Mouse (Mus musculus): ENCODE results near the gene 5330417C22Rik.
"Not testable (repeated sequence)": the region's sequence is repeated elsewhere in the genome, so short reads cannot be mapped to it uniquely, and the experiment has no call there.

The 5330417C22Rik gene

DNA sequence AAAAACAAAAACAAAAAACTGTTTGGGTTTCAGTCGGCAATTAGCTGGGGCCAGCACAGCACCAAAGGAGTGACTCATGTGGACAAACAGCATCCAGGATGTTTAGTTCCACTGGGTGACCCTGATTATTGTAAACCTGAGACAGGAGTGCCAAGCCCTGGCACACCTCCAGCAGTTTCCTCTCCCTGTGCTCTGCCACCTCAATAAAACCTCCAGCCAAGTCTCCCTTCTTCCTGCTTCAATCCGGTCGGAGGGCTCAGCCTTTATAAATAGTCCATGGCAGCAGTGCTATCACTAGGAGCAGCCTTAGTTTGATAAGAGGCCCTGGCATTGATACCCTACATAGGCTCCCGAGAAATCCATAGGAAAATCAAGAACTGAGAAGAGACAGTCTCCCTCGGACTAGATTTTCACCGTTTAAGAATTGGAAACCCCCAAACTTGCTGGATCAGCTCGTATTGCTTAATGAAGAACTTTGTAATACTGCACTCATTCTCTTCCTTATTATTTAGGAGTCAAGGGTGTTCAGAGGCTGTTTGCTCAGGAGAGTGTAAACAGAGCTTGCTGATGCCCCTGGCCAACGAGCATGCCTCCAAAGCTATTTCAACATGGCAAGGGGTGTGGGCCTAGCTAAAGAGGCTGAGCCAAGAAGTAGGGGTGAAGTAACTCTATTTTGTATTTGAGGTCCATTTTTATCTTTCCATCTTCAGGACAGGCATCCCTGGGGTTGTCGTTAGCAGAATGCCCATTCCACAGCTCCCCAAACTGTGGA, 3.0 kb downstream of the 5330417C22Rik start:
- DNase-seq (ENCODE audit: low spot score in 2 of 2), result no peak

DNA sequence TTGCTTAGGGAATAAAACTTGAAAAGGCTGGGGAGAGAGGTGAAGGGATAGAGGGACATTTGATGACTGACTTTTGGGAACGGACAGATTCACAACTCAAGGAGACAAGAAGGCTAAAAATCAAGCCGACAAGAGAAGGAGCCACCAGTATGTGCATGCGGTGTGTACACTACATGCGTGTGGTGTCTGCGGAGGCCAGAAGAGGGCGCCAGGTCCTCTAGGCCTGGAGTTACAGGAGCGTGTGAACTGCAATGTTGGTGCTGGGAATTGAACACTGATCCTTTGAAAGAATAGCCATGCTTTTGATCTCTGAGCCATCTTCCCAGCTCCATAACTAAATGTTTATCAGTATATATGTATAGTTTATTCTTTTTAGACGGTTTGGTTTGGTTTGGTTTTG, 7.8 kb downstream of the 5330417C22Rik start:
- no peak for DNase-seq (ENCODE audit: low spot score in 2 of 2)

DNA sequence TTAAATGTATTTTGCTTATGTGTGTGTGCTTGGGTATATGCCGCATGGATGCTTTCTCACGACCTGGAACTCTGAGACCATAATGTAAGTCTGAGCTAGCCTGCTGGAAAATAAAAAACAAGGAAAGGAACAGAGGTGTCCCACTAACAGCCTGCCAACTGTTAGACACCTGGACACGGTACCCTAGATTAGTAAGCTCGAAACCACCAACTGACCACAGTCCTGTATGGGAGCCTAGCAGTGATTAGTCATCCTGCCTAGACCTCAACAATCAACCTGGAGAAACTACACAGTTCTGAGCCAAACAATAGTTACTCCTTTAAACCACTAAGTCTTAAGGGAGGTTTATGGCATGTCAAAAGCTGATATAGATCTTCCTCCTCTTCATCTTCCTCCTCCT, 12.9 kb downstream of the 5330417C22Rik start:
- DNase-seq (ENCODE audit: low spot score in 2 of 2), result no peak

DNA sequence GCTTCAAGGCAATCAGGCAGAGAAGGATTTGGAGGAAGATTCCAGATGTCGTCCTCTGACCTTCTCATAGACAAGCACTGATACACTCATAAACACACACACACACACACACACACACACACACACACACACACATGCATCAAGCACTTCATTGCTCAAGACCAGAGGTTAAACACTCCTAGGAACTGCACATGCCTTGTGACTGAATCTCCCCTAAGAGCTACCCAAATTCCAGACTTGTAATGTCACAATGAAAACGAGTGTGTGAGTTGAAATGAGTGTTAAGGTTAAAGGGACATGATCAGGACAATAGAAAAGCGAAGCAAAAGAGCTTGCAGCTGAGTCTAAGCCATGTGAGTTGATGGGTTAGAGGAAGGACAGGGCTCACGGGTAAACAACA, 18.1 kb downstream of the 5330417C22Rik start:
- no peak for DNase-seq (ENCODE audit: low spot score in 2 of 2)

DNA sequence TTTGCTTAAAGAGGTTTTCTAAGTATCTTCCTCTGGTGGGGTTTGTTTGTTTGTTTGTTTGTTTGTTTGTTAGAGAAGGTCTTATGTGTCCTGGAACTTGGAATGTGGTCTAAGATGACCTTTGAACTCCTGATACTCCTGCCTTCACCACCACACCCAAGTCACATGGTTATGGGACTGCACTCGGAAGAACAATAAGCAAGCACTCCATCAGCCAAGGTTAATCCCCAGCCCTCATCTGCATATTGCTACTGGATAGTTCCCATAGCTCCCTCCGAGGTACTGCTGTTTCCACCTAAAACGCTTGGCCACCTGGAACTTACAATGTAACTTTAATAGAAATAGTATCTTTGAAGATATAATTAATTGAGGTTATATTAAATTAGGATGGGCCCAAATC, 22.9 kb downstream of the 5330417C22Rik start:
- no peak for DNase-seq (ENCODE audit: low spot score in 2 of 2)

DNA sequence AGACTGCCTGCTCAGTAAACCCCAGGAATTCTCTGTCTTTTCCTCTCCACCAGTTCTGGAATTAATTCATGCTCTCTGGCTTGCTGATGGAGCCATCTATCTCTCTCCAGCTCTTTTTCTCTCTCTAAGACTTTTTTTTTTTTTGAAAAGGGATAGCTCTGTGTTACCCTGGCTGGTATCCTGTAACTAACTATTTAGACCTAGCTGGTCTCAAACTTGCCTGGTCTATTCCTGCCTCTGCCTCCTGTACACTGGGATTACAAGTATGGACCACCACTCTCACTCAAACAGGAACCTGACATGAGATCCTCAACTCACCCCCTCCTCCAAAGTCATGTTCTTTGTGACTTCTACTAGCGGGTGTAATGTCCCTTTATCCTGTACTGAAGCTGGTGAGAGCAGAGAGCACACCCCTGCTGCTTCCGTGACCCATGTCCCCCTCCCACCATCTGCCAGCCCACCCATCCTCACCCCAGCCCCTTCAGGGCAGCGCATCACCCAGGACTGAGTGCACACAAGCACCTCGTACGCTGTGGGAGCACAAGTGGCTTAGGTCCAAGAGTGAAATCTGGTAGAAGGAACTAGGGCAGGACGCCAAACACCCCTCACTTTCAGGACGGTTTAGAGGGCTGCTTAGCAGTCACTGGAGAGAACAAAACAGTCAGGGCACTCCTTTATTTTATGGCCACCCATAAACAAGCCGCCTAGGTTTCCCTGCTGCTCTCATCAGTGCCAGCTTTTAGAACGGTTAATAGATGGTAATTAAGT, 25.4 kb downstream of the 5330417C22Rik start:
- no peak for DNase-seq (ENCODE audit: low spot score in 2 of 2)

DNA sequence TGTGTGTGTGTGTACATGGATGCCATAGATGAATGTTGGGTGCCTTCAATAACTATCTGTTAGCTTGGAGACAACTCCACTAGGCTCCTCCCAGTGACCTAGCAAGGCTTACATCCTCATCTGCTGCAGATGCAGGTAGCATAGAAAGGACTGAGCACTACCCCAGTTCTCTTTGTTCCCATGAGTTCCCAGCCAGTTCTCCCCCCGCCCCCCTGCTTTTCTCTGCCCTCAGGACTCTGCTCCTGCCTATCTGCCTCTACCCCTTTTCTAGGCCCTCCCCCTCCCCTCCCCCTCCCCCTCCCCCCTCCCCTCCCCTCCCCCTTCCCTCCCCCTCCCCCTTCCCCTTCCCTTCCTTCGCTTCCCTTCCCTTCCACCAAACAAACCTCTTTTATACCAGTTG, 26.2 kb downstream of the 5330417C22Rik start:
- DNase-seq (ENCODE audit: low spot score in 2 of 2), result no peak

DNA sequence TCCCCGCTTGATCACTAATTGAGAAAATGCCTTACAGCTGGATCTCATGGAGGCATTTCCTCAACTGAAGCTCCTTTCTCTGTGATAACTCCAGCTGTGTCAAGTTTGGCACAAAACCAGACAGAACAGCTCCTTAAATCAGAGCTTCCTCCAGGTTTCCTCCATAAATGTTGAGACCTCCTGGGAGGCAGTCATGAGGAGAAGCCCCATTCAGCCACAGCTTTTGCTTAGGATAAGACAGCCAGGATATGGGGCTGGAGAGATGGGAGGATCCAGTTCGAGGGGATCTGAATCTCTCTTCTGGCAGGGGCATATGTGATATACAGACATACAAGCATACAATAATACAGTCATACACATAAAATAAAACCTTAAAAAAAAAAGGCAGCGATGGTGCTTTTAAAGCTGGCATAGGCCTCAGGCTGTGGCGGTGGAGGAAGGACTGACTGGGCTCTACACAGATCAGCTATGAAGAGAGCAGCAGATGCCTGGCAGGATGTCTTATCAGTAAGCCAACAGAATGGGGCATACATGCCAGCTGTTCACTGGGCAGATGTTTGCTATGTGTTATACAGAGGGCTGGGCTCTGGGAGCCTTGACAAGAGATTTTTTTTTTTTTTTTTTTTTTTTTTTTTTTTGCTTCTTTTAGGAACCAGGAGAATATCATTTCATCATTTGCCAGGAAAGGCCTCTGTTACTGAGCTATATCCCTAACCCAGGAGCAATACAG, 27.4 kb downstream of the 5330417C22Rik start:
- DNase-seq (ENCODE audit: low spot score in 2 of 2), result no peak

DNA sequence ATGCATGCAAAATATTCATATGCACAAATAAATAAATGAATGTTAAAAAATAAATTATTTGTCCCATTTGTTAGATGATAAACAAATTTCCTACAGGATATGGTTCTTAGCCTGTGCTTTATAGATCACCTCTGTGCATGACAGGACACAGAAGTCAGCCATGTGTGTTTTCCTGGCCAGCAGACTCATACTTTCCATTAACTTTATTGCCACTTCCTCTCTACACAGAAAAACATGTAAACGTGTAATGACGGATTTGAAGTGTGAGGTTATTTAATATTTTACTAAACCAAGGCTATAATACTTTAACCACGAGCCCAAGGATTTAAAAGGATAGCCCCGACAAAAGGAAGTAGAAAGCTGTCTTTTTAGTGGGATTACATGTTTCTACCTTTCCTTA, 32.4 kb downstream of the 5330417C22Rik start:
- DNase-seq (ENCODE audit: low spot score in 2 of 2), result no peak

DNA sequence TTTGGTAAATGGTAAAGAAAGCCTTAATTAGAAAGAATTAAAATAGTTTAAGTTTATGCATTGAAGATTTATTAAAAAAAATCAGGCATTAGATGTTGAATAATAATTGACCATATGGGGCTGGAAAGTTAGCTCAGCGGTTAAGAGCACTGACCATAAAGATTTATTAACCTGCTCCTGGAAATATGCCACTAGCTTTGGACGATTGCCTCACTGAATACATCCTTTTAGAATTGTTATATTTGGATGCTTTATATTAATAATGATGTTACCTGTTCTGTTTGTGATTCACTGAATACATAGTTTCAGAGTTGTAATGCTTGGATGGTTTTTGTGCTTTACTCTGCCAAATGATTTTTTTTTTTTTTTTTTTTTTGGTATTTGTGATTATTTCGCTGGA, 34.9 kb downstream of the 5330417C22Rik start:
- DNase-seq (ENCODE audit: low spot score in 2 of 2), result not testable (repeated sequence)

DNA sequence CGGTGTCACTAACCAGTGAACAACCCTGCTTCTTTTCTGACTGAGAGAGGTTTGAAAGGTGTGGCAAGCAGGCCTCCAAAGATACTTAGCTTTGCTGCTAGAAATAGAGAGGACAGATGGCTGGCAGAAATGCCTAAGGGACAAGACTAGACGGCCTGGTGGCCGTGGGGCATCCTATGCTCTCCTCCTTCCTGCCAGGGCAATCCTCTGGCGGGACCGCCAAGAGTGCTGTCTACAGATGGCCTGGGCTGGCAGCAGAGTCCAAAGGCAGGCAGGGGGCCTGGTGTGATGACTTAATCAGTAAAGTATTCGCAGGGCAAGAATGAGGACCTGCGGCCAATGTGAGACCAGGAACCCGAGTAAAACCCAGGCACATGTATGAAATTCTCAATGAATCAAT, 36.5 kb downstream of the 5330417C22Rik start:
- no peak for DNase-seq (ENCODE audit: low spot score in 2 of 2)

DNA sequence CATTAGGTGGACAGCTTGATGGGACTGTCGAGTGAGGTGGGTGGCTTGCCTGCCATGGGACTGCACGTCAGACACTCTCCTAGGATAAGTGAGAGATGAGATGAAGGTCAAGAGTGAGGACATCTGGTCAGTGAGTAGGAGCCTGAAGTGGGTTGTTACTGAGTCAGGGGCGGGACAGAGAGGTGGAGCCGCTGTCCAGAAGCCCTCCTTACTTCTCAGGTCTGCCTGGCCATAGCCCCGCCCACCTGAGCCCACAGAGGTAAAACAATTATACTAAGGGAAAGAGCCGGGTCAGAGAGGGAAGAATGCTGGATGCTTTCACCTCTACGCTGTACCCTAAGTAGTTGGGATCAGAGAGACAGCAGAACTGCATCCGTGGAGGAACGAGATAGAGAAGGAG, 38.7 kb downstream of the 5330417C22Rik start:
- no peak for DNase-seq (ENCODE audit: low spot score in 2 of 2)

DNA sequence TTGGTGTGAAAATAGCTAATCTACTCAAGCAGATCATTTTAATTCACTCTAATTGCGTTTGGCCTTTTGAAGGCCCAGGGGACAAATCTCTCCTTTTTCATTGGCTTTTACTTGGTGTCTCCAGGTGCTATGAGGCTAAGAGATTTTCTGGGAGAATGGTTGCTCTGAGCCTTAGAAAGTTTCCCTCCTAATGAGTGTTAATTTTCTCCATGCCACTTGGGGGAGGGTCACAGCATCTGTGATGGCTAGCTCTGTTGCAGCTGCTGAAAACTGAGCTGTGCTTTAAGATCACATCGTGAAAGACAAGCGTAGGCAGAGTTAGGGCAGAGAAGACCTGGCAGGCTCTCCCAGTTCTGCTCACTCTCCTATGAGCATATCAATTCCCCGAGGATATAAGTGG, 40.9 kb downstream of the 5330417C22Rik start:
- no peak for DNase-seq (ENCODE audit: low spot score in 2 of 2)

DNA sequence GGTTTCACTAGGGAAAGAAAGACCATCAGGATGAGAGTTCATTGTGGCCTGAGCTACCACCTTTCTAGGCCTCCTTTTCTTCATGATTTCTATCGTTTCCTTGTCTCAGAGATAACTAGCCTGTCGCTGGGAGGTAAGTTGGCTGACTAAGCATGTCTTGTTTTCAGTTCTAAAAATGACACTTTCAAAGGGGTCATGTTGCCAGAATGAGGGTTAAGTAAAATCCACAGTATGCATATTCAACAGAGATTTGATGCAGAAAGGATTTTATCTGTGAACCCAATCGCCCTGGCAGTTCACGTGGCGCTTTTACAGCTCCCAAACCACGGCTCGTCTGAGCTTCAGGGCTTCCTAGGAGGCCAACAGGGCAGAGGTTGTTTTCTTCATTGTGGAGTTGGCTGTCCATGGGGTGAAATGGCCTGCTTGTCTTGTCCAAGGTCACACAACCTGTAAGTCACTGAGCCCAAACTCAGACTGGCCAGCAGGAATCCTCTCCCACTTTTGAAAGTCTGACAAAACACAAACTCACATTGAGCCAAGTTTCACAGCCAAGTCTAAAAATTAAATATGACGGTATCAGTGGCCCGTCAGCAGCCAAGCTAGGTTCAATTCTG, 41.4 kb downstream of the 5330417C22Rik start:
- no peak for DNase-seq (ENCODE audit: low spot score in 2 of 2)

DNA sequence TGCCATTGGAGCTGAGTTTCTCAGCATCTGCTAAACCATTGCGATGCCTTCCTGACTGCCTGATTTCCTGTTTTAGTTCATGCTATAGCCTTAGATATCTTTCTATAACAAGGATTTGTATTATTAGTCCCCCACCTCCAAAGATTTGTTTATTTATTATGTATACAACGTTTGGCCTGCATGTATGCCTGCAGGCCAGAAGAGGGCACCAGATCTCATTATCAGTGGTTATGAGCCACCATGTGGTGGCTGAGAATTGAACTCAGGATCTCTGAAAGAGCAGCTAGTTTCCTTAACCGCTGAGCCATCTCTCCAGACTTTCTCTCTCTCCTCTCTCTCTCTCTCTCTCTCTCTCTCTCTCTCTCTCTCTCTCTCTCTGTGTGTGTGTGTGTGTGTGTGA, 46.4 kb downstream of the 5330417C22Rik start:
- DNase-seq (ENCODE audit: low spot score in 2 of 2), result no peak

DNA sequence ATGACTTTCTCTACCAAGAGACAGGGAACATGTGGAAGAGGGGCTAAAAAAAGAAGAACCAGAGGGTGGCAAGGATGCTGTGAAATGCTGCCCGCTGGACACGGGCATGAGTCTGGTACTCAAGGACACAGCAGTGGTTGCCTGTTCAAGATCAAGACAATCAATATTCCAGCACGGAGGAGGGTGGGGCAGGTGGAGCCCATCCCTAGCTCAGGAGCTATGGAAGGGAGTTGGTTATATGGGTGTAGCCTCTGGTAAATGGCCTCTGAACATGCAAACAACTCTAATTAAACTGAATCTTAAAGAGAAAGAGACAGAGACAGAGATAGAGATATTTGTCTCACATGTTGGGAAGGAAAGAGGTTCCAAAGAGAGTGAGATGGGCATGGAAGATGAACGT, 51.6 kb downstream of the 5330417C22Rik start:
- no peak for DNase-seq (ENCODE audit: low spot score in 2 of 2)

DNA sequence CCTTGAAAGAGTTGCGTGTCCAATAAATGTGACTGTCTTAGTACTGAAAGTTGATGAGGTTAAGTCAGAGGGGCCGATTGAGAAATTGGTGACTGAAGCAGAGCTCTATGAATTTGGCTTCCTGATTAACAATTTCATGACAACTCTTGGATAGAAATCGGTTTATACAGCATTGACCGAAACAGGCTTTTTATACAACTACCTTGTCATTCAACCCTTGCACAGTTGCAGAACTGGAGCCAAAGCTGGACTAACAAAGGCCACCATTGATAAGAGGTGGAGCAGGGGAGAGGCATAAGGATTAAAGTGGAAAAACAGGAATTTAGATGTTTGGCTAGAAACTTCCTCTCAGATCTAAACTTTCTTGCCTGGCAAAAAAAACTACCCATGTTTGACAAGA, 57.5 kb downstream of the 5330417C22Rik start:
- no peak for DNase-seq (ENCODE audit: low spot score in 2 of 2)

DNA sequence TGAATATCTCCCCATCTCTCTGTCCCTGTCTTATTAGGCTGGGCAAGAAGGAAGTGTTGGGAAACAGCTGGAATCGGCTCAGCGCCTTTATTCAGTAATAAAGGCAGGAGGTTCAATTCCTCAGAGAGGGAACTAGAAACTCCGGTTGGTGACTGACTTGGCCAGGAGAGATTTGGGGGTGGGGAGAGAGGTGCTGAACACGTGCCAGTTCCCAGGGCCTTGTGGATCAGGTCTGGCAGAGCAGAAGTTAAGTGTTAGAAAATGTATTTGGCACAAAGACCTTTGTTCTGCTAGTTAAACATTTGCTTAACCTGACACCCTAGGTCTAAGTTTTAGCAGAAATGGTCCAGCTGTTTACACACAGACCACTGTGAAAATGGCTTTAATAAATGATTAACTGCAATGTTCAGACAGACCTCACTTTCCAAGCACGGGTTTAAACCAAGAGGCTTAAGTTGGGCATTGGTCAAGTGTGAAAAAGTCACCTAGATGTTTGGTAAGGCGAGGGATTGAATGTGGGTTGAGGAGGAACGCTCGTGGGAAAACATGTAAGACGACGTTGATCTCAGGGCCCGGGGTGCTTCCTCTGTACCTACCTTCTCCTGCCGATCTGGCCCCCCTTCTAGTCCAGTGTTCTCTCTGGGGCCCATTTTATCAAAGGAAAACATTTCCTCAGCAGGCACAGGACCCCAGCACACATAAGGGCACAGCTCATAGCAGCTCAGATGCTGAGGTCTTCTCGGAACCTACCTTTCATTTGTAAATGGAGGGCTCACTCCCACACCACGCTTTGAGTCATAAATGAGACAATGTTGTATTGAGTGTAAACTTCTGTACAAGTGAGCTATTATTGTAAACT, 59.3 kb downstream of the 5330417C22Rik start:
- DNase-seq (ENCODE audit: low spot score in 2 of 2), result no peak

DNA sequence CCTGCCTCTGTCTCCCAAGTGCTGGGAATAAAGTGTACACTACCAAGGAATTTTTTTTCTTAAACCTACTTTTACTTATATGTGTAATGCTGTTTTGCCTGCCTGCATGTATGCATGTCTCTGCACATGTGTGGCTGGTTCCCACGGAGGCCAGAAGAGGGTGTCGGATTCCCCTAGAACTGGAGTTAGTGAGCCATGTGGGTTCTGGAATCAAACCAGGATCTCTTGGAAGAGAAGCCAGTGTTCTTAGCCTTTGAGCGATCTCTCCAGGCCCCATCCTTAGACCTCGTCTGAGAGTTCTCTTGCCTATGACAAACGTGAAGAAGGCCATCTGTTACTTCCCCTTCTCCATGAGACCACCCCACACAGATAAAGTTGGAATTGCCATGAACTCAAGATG, 60.8 kb downstream of the 5330417C22Rik start:
- DNase-seq (ENCODE audit: low spot score in 2 of 2), result no peak

DNA sequence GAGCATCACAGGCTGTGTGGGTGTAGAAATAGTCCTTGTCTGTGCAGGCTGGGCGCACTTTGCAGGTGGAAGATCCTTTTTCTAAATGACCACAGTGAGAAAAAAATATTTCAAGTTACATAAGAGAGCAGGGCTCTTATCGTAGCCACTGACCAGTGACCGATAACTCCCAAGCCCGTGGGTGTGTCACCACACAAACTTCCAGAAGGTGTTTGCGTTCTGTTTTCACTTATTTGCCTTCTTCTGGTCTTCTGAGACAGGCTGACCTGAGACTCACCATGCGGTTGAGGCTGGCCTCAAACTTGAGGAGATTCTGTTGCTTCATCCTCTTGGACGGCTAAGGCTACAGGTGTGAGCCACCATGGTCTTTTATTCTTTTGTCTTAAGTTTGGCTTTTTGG, 61.4 kb downstream of the 5330417C22Rik start:
- DNase-seq (ENCODE audit: low spot score in 2 of 2), result no peak

DNA sequence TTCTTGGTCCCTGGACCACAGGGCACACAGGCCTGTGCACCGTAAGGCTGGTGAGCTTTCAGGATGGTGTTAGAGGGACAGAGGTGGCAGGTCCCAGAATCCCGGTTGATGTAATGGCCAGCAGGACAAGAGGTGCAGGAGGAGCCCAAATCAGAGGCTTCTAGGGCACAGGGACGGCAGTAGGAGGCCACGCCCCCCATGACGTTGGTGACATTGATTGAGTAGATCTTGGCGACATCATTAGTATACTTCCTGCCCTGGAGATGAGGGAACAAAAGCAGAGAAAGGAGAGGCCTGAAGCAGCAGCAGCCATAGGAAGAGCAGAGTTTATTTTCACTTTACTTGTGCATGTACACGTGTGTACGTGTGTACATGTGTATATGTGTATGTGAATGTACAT, 68.6 kb downstream of the 5330417C22Rik start:
- no peak for DNase-seq (ENCODE audit: low spot score in 2 of 2)
